In genomic region chr13:47043030-47043680, GRCm38 (mm10) we compare ENCODE assay signal across 8 mouse cellular contexts. TPM values are rescaled to one million over a fixed set of nuclear protein-coding genes. Genes with fewer than 3 reads are reported as not detected.
DNase-seq lines count a peak whose midpoint lies in the region; ATAC-seq and TF ChIP-seq lines count a peak whose summit lies in the region.

TSS of gene Kdm1b (plus strand) at chr13:47043499.

- peak; percentile 90 for TF ChIP-seq POLR2A in ES-Bruce4 (IDR thresholded peaks at IDR 0.05; ENCODE audit: insufficient read depth, low read length)

- no peaks in the 10 kb centered on the region for H3K27me3 ChIP-seq in ES-Bruce4 (ENCODE audit: control insufficient read depth, insufficient read depth, low read length, poor library complexity, severe bottlenecking)
- no peaks in the 10 kb centered on the region for H3K27me3 ChIP-seq in forebrain, embryonic 13.5 days
- H3K27me3 ChIP-seq in liver, postnatal 0 days (ENCODE audit: insufficient read depth, low read length), result no peaks in the 10 kb centered on the region
- no peaks in the 10 kb centered on the region for H3K27me3 ChIP-seq in neural tube, embryonic 14.5 days (ENCODE audit: control insufficient read depth, insufficient read depth, low read length)

- no peaks in the 10 kb centered on the region for H3K4me1 ChIP-seq in ES-Bruce4 (ENCODE audit: control insufficient read depth, insufficient read depth, low read length)
- H3K4me1 ChIP-seq in forebrain, embryonic 13.5 days, result peaks cover 13% of the 10 kb centered on the region
- peaks cover 16% of the 10 kb centered on the region for H3K4me1 ChIP-seq in liver, postnatal 0 days (ENCODE audit: insufficient read depth)
- peaks cover 5% of the 10 kb centered on the region; the same call in 1 of the 2 replicates for H3K4me1 ChIP-seq in neural tube, embryonic 14.5 days (ENCODE audit: control insufficient read depth, insufficient read depth, low read length)

- H3K4me2 ChIP-seq in forebrain, embryonic 13.5 days, result peak within 1 kb of the TSS; percentile 99
- H3K4me2 ChIP-seq in liver, postnatal 0 days (ENCODE audit: low read depth, low read length), result peak within 1 kb of the TSS; percentile 97
- H3K4me2 ChIP-seq in neural tube, embryonic 14.5 days (ENCODE audit: low read depth, low read length), result peak within 1 kb of the TSS; percentile 99

- H3K27ac ChIP-seq in ES-Bruce4 (ENCODE audit: insufficient read depth, low read length), result no peak within 1 kb of the TSS; the same call in 1 of the 2 replicates
- H3K27ac ChIP-seq in forebrain, embryonic 13.5 days, result peak within 1 kb of the TSS; percentile 68
- H3K27ac ChIP-seq in liver, postnatal 0 days (ENCODE audit: low read depth), result peak within 1 kb of the TSS; percentile 69
- peak within 1 kb of the TSS; percentile 81 for H3K27ac ChIP-seq in neural tube, embryonic 14.5 days (ENCODE audit: low read depth, low read length)

- H3K9me3 ChIP-seq in ES-Bruce4 (replicated peaks; ENCODE audit: control insufficient read depth, insufficient read depth, low read length, poor library complexity, severe bottlenecking), result no peaks in the 10 kb centered on the region
- no peaks in the 10 kb centered on the region for H3K9me3 ChIP-seq in forebrain, embryonic 13.5 days (replicated peaks)
- no peaks in the 10 kb centered on the region for H3K9me3 ChIP-seq in liver, postnatal 0 days (ENCODE audit: low read length)
- H3K9me3 ChIP-seq in neural tube, embryonic 14.5 days (ENCODE audit: control insufficient read depth, low read length), result no peaks in the 10 kb centered on the region

- H3K4me3 ChIP-seq in ES-Bruce4 (ENCODE audit: low read depth, low read length), result peak within 1 kb of the TSS; percentile 84
- H3K4me3 ChIP-seq in forebrain, embryonic 13.5 days, result peak within 1 kb of the TSS; percentile 87
- H3K4me3 ChIP-seq in liver, postnatal 0 days (ENCODE audit: low read depth, low read length), result peak within 1 kb of the TSS; percentile 91
- H3K4me3 ChIP-seq in neural tube, embryonic 14.5 days (ENCODE audit: low read depth, low read length), result peak within 1 kb of the TSS; percentile 84

- DNase-seq in heart, postnatal 10 days, result peak; percentile 99
- DNase-seq in large intestine, adult 2 months (ENCODE audit: low read depth, low spot score), result peak; percentile 95
- DNase-seq in liver, postnatal 0 days, result peak; percentile 98
- DNase-seq in testis, postnatal 10 days (ENCODE audit: low spot score), result peak; percentile 100

- ATAC-seq in cerebellum, adult (ENCODE audit: insufficient number of reproducible peaks, low FRiP score, low TSS enrichment), result peak; percentile 87
- ATAC-seq in forebrain, embryonic 13.5 days, result peak; percentile 96
- peak; percentile 97 for ATAC-seq in liver, postnatal 0 days
- peak; percentile 95 for ATAC-seq in neural tube, embryonic 14.5 days (ENCODE audit: low read depth)

- TF ChIP-seq EP300 in ES-Bruce4 (IDR thresholded peaks at IDR 0.05; ENCODE audit: insufficient read depth, low read depth, low read length), result no peak
- TF ChIP-seq EP300 in liver, postnatal 0 days (IDR thresholded peaks at IDR 0.05; ENCODE audit: low read depth), result no peak

- peak within 1 kb of the TSS; percentile 93 for H3K9ac ChIP-seq in ES-Bruce4 (ENCODE audit: low read depth, poor library complexity, severe bottlenecking)
- H3K9ac ChIP-seq in forebrain, embryonic 13.5 days, result peak within 1 kb of the TSS; percentile 87
- H3K9ac ChIP-seq in liver, postnatal 0 days (replicated peaks), result peak within 1 kb of the TSS; percentile 78
- H3K9ac ChIP-seq in neural tube, embryonic 14.5 days (replicated peaks; ENCODE audit: low read depth, low read length), result peak within 1 kb of the TSS; percentile 78

- H3K36me3 ChIP-seq in ES-Bruce4 (ENCODE audit: control insufficient read depth, insufficient read depth, low read length, poor library complexity, severe bottlenecking), result no peaks in the 10 kb centered on the region
- H3K36me3 ChIP-seq in forebrain, embryonic 13.5 days (ENCODE audit: poor library complexity, severe bottlenecking), result peaks cover 2% of the 10 kb centered on the region; the same call in 1 of the 2 replicates
- no peaks in the 10 kb centered on the region for H3K36me3 ChIP-seq in liver, postnatal 0 days (replicated peaks; ENCODE audit: insufficient read depth, low read length)
- H3K36me3 ChIP-seq in neural tube, embryonic 14.5 days (ENCODE audit: control insufficient read depth, insufficient read depth, low read length), result no peaks in the 10 kb centered on the region

- WGBS in forebrain, embryonic 13.5 days, result under 1% methylated on average over 48 of the region's 48 CpGs
- WGBS in large intestine, adult 2 months, result under 1% methylated on average over 48 of the region's 48 CpGs
- under 1% methylated on average over 45 of the region's 48 CpGs for WGBS in liver, postnatal 0 days (ENCODE audit: insufficient replicate concordance)
- under 1% methylated on average over 42 of the region's 48 CpGs for WGBS in neural tube, embryonic 14.5 days

- TF ChIP-seq CTCF in ES-Bruce4 (IDR thresholded peaks at IDR 0.05; ENCODE audit: low read depth, low read length), result no peak
- 0 out of 2 replicates have a peak, but pooled peaks have one; percentile 4 for TF ChIP-seq CTCF in liver, postnatal 0 days (IDR thresholded peaks at IDR 0.05; ENCODE audit: low read depth)

- intact Hi-C loops in heart, postnatal 10 days (cut with DNase I), result no loop called here

RNA-seq across cellular contexts. Expression of gene Kdm1b, which starts in this region (rescaled TPM):
- polyA plus RNA-seq in ES-Bruce4 (2011; ENCODE audit: insufficient read depth, insufficient read length, low read depth, missing spikeins), result 11.0 and 12.3 TPM in 2 replicates
- 17.7 and 19.2 TPM in 2 replicates for polyA plus RNA-seq in forebrain, embryonic 13.5 days (2015; fragmentation: Nextera tagmentation; extraction: Ambion mirVana)
- 1 to 10 TPM; 8.3 to 9.4 TPM for total RNA-seq in heart, postnatal 10 days (2021)
- polyA plus RNA-seq in large intestine, adult 2 months (2012; rRNA removed), result 7.0 and 12.3 TPM in 2 replicates
- 4.0 and 4.6 TPM in 2 replicates for polyA plus RNA-seq in liver, postnatal 0 days (2015; fragmentation: Nextera tagmentation; extraction: Ambion mirVana)
- polyA plus RNA-seq in neural tube, embryonic 14.5 days (2014; fragmentation: Nextera tagmentation; extraction: Ambion mirVana), result 18.3 and 21.5 TPM in 2 replicates
